In the genomic region with DNA sequence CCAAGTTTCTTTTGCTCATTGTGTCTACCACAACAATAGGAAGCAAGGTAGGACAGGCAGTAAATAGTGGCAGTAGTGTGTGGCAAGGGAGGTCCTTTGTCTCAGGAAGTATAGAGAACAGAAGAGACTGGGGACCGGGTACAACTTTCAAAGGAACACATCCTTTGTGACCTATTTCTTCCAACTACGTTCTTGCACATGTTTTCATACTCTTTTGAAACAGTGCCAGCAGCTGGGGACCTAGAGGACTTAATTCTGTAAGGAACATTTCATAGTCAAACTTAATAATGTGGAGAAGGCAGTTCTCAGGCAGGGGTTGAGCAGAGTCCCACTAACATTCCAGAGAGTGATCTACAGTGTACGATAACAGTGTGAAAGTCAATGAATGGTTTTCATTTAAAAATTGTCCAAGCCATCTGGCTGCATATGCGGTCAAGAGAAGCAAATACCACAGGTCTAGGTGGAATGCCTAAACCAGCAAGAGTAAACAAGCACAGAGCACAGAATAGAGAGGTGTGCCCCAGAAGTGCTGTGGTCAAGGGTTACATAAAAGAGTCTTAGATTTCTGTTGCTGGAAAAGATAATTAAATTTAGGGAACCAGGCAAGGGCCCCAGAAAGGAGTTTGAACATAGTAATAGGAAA, we compare ENCODE assay signal across 21 mouse cellular contexts. TPM values are rescaled to one million over a fixed set of nuclear protein-coding genes. Genes with fewer than 3 reads are reported as not detected.
A peak's percentile ranks its signal among the peaks of the same experiment; 100 is the strongest.
DNase-seq lines count a peak whose midpoint lies in the region; ATAC-seq lines count a peak whose summit lies in the region.
"Had no signal": no experiment of that assay in that cellular context is flagged by ENCODE, and none has a peak within 500 bp of the region (broad histone marks: within the 10 kb centered on the region; RNA-seq: fewer than 3 reads in every experiment).

No protein-coding gene starts in this region.

- H3K4me3 ChIP-seq in limb, embryonic 13.5 days, result no peak overlapping the region
- H3K4me3 ChIP-seq: gastrocnemius, adult 2 months; heart, embryonic 15.5 days; liver, embryonic 15.5 days; midbrain, embryonic 12.5 days had no signal

- H3K27ac ChIP-seq in limb, embryonic 13.5 days, result no peak overlapping the region; the same call in 1 of the 2 replicates
- H3K27ac ChIP-seq: gastrocnemius, adult 2 months; heart, embryonic 15.5 days; hindbrain, embryonic 14.5 days; liver, embryonic 15.5 days; midbrain, embryonic 12.5 days had no signal

- peaks cover 28% of the 10 kb centered on the region for H3K27me3 ChIP-seq in limb, embryonic 13.5 days
- H3K27me3 ChIP-seq: heart, embryonic 15.5 days; liver, embryonic 15.5 days; midbrain, embryonic 12.5 days had no signal

- peaks cover 20% of the 10 kb centered on the region for H3K4me1 ChIP-seq in limb, embryonic 13.5 days
- H3K4me1 ChIP-seq: liver, embryonic 15.5 days; midbrain, embryonic 12.5 days had no signal

- no peak overlapping the region for H3K4me2 ChIP-seq in limb, embryonic 13.5 days (replicated peaks)
- H3K4me2 ChIP-seq: heart, embryonic 15.5 days; hindbrain, embryonic 14.5 days; liver, embryonic 15.5 days; midbrain, embryonic 12.5 days had no signal

- 31% methylated on average over 4 of the region's 4 CpGs for WGBS in limb, embryonic 13.5 days

- peaks cover 7% of the 10 kb centered on the region; the same call in 1 of the 2 replicates for H3K9me3 ChIP-seq in limb, embryonic 13.5 days
- H3K9me3 ChIP-seq: heart, embryonic 15.5 days; liver, embryonic 15.5 days had no signal

- peak; percentile 37; the same call in 1 of the 2 replicates for ATAC-seq in limb, embryonic 13.5 days (ENCODE audit: low FRiP score, low read depth)
- ATAC-seq in erythroid progenitor cell, adult 5-6 weeks (replicated peaks; ENCODE audit: low FRiP score, poor library complexity, severe bottlenecking), result no peak
- ATAC-seq: activated CD4-positive, CD25-positive, alpha-beta regulatory T cell, adult 4 months; forebrain, embryonic 14.5 days had no signal

- no peak overlapping the region for H3K9ac ChIP-seq in limb, embryonic 13.5 days
- H3K9ac ChIP-seq: heart, embryonic 15.5 days; hindbrain, embryonic 14.5 days; liver, embryonic 15.5 days; midbrain, embryonic 12.5 days had no signal

- no peaks in the 10 kb centered on the region for H3K36me3 ChIP-seq in limb, embryonic 13.5 days
- H3K36me3 ChIP-seq: heart, embryonic 15.5 days; liver, embryonic 15.5 days; midbrain, embryonic 12.5 days had no signal

- peak; percentile 6 to 25 for DNase-seq in lung, adult 18-20 months
- DNase-seq in lung, postnatal 4 days, result no peak
- DNase-seq in lung, postnatal 25 days (ENCODE audit: low spot score), result peak; percentile 27
- peak; percentile 22 to 27 for DNase-seq in thymus, postnatal 36 days
- no peak for DNase-seq in adrenal gland, adult 2 months
- DNase-seq: adrenal gland, postnatal 10 days; cerebellum, adult 2 months; gastrocnemius, adult 2 months; heart, postnatal 4 days; kidney, adult 8-10 months; kidney, postnatal 25 days; liver; right cerebral cortex, postnatal 14 days had no signal

RNA-seq across cellular contexts. Expression of a gene that starts 37.8 kb away (rescaled TPM):
- 121 and 122 TPM in 2 replicates for polyA plus RNA-seq in limb, embryonic 13.5 days (2015; fragmentation: Nextera tagmentation; extraction: Ambion mirVana)
- 100 to 1,000 TPM; 121 to 326 TPM for total RNA-seq in adrenal gland, adult 2 months (2021)
- 80.4 and 110 TPM in 2 replicates for polyA plus RNA-seq in adrenal gland, adult 2 months (2012; rRNA removed)
- 71.7 and 73.2 TPM in 2 replicates for total RNA-seq in erythroid progenitor cell, adult 5-6 weeks (2015; ENCODE audit: low replicate concordance)
- total RNA-seq in erythroid progenitor cell, adult 5-6 weeks (2017; ENCODE audit: low replicate concordance), result 92.0 and 94.8 TPM in 2 replicates

Comparison
In these comparisons a context has a peak if more than half of its experiments do, and no peak if none do; other contexts are left out.
1. DNase-seq: peak in lung, adult 18-20 months (2 of 2), lung, postnatal 25 days (single experiment) and thymus, postnatal 36 days (2 of 2); none in lung, postnatal 4 days (0 of 2) and adrenal gland, adult 2 months (single experiment).